Mouse (Mus musculus) heart, adult 18-20 months (tissue): ENCODE data around the gene Olfr1008. TPM values are rescaled to one million over a fixed set of nuclear protein-coding genes. Genes with fewer than 3 reads are reported as not detected.
"Not testable (repeated sequence)": the region's sequence is repeated elsewhere in the genome, so short reads cannot be mapped to it uniquely, and the experiment has no call there.

ENCODE experiments used
- DNase-seq, 2 experiments: peaks; one replicate each; pipeline ENCODE4 v3.0.0; 2021 to 2022; ENCODE audit warnings: mixed read lengths in 1 of 2
- long read RNA-seq, 2 experiments: library from polyadenylated mRNA; stranded (forward); transcript quantifications; one replicate each; pipeline ENCODE4 v2.0.0; 2021
- total RNA-seq, 2 experiments: library from RNA; stranded (reverse); gene quantifications; 2 replicates each; pipeline ENCODE4 v1.2.3; 2021

Olfr1008 gene
- not detected for total RNA-seq
- long read RNA-seq, experiment 1 = 0 reads
- long read RNA-seq, experiment 2 = 0 reads

GRCm38 (mm10) chr2:85689131-85689530 is at the start of gene Olfr1008:
Olfr1008 (plus strand) TSS chr2:85689431.
- no peak for DNase-seq

DNA sequence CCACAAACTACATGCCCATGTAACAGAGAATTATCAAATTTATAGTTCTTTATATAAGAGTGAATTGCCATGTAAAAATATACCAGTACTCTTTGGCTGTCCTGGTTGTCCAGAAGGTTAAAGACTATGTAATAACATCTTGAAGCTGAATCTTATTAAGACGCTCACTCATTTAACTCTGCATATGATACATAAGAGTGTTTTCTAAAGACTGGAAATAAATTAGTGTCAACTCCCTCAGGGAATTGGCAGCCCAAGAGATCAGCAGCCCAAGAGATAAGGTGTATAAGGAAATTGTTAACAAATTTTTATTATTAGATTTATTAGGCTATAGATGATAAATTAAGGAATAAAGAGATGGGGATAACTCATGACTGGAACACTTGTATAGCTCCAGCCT is 38.6 kb upstream of the Olfr1008 start, which contains the start of gene Olfr1002:
TSS of gene Olfr1002 (minus strand) at position 101 of the 400 bp plus-strand sequence.
- DNase-seq = no peak

- not testable (repeated sequence) for DNase-seq
Observed at GRCm38 (mm10) chr2:85664355-85664754, 24.9 kb upstream of the Olfr1008 start, which contains the start of gene Olfr154. Olfr154 (minus strand) TSS chr2:85664455.

DNA sequence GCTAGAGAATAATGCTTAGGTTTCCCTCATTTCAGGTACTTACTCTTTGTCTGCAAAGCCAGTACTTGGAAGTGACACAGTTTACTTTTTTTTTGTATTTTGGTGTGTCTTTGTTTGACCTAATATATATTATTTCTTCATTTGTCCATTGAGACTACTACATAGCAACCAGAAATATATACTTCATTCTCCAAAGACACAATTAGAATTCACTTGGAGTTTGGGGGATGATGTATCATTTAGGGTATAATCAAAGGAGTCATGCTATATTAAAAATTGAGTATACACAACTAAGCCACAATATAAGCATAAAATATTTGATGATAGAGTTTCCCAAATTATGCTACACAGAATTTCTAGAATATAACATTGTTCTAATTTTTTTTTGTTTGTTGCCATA is 10.6 kb upstream of the Olfr1008 start, which contains the start of gene Olfr1006:
TSS of gene Olfr1006 (minus strand) at position 101 of the 400 bp plus-strand sequence.
- DNase-seq = no peak

DNA sequence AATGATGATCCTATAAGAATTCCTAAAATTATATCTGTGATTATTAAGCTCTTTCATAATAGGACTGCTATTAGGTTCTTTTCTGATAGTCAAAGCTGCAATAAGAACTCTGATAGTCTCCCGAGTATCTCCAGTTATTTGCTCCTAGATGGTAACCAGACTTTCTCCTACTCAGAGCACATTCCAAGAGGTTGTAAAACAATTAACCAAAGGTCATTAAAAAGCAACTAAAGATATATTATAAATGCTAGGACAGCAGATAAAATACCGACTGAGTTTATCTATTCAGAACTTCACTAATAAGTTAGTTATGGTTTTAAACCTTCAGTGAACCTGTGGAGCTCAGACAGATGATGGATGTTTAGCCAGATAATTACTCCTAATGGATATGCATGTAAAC is 21.4 kb downstream of the Olfr1008 start:
- not testable (repeated sequence) for DNase-seq

- DNase-seq = no peak
Observed at GRCm38 (mm10) chr2:85711159-85711558, 21.9 kb downstream of the Olfr1008 start.

- DNase-seq = no peak
Observed at GRCm38 (mm10) chr2:85715119-85715518, 25.9 kb downstream of the Olfr1008 start, which contains the start of gene Olfr1009. Olfr1009 (plus strand) TSS chr2:85715419.

DNA sequence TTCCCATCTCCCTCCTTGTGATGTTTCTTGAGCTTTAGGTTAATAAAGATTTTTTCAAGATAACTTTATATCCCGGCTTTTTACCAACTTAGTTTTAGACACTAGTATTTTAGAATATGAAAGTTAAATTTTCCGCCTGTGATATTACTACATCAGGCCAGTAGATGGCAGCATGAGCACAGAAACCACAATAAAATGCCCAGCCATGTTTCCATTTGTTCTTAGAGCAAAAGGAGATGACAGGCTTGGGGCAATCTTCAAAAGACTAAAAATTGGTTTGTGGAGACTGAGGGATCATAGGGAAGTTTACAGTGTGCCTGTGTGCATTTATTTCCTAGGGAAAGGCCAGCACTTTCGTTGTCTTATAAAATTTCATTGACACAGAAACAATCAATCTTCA is 36.6 kb downstream of the Olfr1008 start:
- peak in 1 of 2 experiments; percentile 46 for DNase-seq

Other genes starting within 250 kb of the Olfr1008 start
- not detected for gene Olfr995, start 245.8 kb upstream of the Olfr1008 start, total RNA-seq
- gene 4833423E24Rik, start 170.4 kb upstream of the Olfr1008 start, total RNA-seq = under 1 TPM in 1 of 2 experiments, not detected in 1; 0.21 TPM
- not detected for gene Olfr996, start 110.2 kb upstream of the Olfr1008 start, total RNA-seq
- gene Olfr998, start 100.5 kb upstream of the Olfr1008 start, total RNA-seq = not detected
- gene Olfr1000, start 77.5 kb upstream of the Olfr1008 start, total RNA-seq = not detected
- not detected for gene Olfr1002, start 38.7 kb upstream of the Olfr1008 start, total RNA-seq
- not detected for gene Olfr154, start 25.0 kb upstream of the Olfr1008 start, total RNA-seq
- gene Olfr1006, start 10.7 kb upstream of the Olfr1008 start, total RNA-seq = not detected
- not detected for gene Olfr1009, start 26.0 kb downstream of the Olfr1008 start, total RNA-seq
- not detected for gene Olfr1012, start 73.3 kb downstream of the Olfr1008 start, total RNA-seq
- not detected for gene Olfr1013, start 77.7 kb downstream of the Olfr1008 start, total RNA-seq
- not detected for gene Olfr1014, start 83.3 kb downstream of the Olfr1008 start, total RNA-seq
- gene Olfr1015, start 92.6 kb downstream of the Olfr1008 start, total RNA-seq = not detected
- gene Olfr1016, start 113.1 kb downstream of the Olfr1008 start, total RNA-seq = not detected
- not detected for gene Olfr1018, start 129.0 kb downstream of the Olfr1008 start, total RNA-seq
- not detected for gene Olfr1019, start 156.1 kb downstream of the Olfr1008 start, total RNA-seq
- not detected for gene Olfr1020, start 157.6 kb downstream of the Olfr1008 start, total RNA-seq
- not detected for gene Olfr1022, start 179.2 kb downstream of the Olfr1008 start, total RNA-seq
- not detected for gene Olfr1023, start 196.2 kb downstream of the Olfr1008 start, total RNA-seq
- gene Olfr1024, start 215.6 kb downstream of the Olfr1008 start, total RNA-seq = not detected
- not detected for gene Olfr1025-ps1, start 225.8 kb downstream of the Olfr1008 start, total RNA-seq
- gene Olfr1026, start 232.1 kb downstream of the Olfr1008 start, total RNA-seq = not detected